Mouse (Mus musculus) heart, adult 2 months (tissue): ENCODE results near the gene Dab1. TPM values are rescaled to one million over a fixed set of nuclear protein-coding genes. Genes with fewer than 3 reads are reported as not detected.

ENCODE experiments used
- DNase-seq, 2 experiments: peaks; one replicate each; pipeline ENCODE4 v3.0.0; 2021
- H3K27ac ChIP-seq: fragments of 200-600 bp; 2 replicates; pipeline ENCODE4 v1.8.1; 2022
- H3K27me3 ChIP-seq: fragments of 200-500 bp; 2 replicates; pipeline ENCODE4 v1.6.1; 2012; ENCODE audit warnings: mild to moderate bottlenecking, low read length, inconsistent platforms, mixed read lengths; ENCODE audit not compliant: control insufficient read depth, insufficient read depth
- H3K36me3 ChIP-seq: fragments of 200-500 bp; 2 replicates; pipeline ENCODE4 v1.6.1; 2012; ENCODE audit warnings: low read length, inconsistent platforms; ENCODE audit not compliant: control insufficient read depth, insufficient read depth
- H3K4me1 ChIP-seq: fragments of 200-500 bp; 2 replicates; pipeline ENCODE4 v1.6.1; 2011; ENCODE audit warnings: low read length; ENCODE audit not compliant: control insufficient read depth, insufficient read depth
- H3K4me3 ChIP-seq: fragments of 200-600 bp; 2 replicates; pipeline ENCODE4 v1.8.1; 2022
- H3K79me2 ChIP-seq: fragments of 200-500 bp; replicated peaks from 2 replicates; pipeline ENCODE4 v1.6.1; 2012; ENCODE audit warnings: mild to moderate bottlenecking, inconsistent platforms, low read length, moderate library complexity, mixed read lengths; ENCODE audit not compliant: control insufficient read depth, insufficient read depth
- H3K9ac ChIP-seq: fragments of 200-500 bp; 2 replicates; pipeline ENCODE4 v1.6.1; 2012; ENCODE audit warnings: low read depth, mild to moderate bottlenecking, control low read depth, inconsistent platforms, low read length, mixed read lengths
- CTCF ChIP-seq: fragments of 200-600 bp; IDR thresholded peaks from 2 replicates; pipeline ENCODE4 v1.8.1; 2022; ENCODE audit warnings: antibody characterized with exemption, mild to moderate bottlenecking, moderate library complexity
- EP300 ChIP-seq: fragments of 200-500 bp; IDR thresholded peaks from 2 replicates; pipeline ENCODE4 v1.6.1; 2011; ENCODE audit warnings: low read depth, low read length, control low read depth; ENCODE audit not compliant: insufficient read depth
- POLR2A ChIP-seq: fragments of 200-500 bp; IDR thresholded peaks from 2 replicates; pipeline ENCODE4 v1.6.1; 2011; ENCODE audit warnings: mild to moderate bottlenecking, low read depth, low read length, control low read depth; ENCODE audit not compliant: insufficient read depth
- WGBS: fragments of 180-500 bp; shearing (Covaris S2); methylation state at CpG from one replicate; pipeline ENCODE4 v1.1.7; 2018; 5-methylcytosine and 5-hydroxymethylcytosine counted together
- intact Hi-C: fragments of 180-260 bp; cut with DNase I; formaldehyde crosslinking; loops from one replicate; pipeline ENCODE4 v1.15.1; 2025
- polyA plus RNA-seq: library from polyadenylated mRNA; depleted of rRNA; stranded (reverse); fragments of >200 nt; gene quantifications from 2 replicates; pipeline ENCODE4 v1.2.3, GENCODE M21; 2012
- total RNA-seq, 2 experiments: library from RNA; stranded (reverse); gene quantifications; 2 replicates each; pipeline ENCODE4 v1.2.3; 2021

Gene Dab1
- total and polyA plus RNA-seq, 3 experiments, result 0.21 TPM; not detected in 2

DNA sequence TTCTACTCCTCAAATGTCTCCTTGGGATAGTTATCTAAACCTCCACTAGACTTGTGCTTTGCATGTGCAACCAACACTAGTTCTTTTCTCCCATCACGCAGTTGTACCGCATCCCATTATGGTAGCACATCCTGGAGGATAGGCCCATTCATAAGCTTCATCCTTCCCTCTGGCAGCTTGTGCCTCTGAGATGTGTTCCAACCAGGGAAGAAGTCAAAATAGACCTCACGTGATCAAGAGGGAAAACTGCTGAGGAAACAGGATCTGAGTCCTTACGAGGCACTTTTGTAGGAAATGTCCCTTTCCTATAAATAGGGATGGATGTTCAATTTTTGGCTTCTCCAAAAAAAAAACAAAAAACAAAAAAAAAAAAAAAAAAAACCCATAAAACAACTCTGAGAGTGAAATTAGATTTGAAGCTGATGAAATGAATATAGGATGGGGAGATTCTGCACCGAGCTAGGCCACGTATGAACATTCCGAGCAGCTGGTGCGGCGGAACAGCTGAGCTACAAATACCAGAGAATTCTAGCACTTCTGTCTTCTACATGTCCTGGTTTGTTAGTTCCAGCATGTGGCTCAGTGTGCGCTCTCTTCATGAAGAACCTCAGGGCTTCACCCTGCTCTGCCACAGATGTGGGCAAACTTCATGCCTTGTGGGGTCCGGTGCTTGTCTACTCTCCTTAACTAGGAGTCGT, 802.0 kb downstream of the Dab1 start:
- no peak for TF ChIP-seq CTCF
- TF ChIP-seq EP300, result no peak
- TF ChIP-seq POLR2A, result no peak
- Histone ChIP-seq H3K36me3 (no peaks in the 10 kb centered on the region), H3K79me2 (no peaks in the 10 kb centered on the region), H3K4me3 (no peak overlapping the region), H3K27me3 (no peaks in the 10 kb centered on the region), H3K9ac (no peak overlapping the region), H3K27ac (no peak overlapping the region), H3K4me1 (no peaks in the 10 kb centered on the region)
- DNase-seq, result no peak
- intact Hi-C loops, result no loop called here
- WGBS, result 88% methylated on average over 12 of the region's 12 CpGs

DNA sequence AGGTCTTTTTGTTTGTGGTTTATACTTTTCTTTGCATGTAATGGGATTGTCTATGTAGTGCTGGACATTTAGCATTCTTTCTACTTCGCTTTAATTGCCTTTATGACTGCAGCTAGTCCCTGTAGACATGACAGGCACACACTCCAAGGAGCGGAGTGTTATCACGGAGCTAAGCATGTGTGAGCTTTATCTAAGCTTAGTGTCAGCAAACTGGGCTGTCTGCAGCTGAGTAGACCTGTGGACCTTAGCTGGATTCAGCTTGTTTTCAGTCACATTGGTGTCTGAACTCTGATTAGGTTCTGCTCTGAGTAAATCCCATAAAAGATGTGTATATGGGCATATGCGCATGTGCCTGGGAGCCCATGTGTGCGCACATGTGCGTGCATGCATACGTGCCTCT, 810.0 kb downstream of the Dab1 start:
- Histone ChIP-seq H3K36me3 (no peaks in the 10 kb centered on the region), H3K27me3 (no peaks in the 10 kb centered on the region), H3K27ac (no peak overlapping the region), H3K9ac (no peak overlapping the region), H3K79me2 (no peaks in the 10 kb centered on the region), H3K4me1 (no peaks in the 10 kb centered on the region), H3K4me3 (no peak overlapping the region)
- no peak for DNase-seq
- TF ChIP-seq EP300 (no peak), POLR2A (no peak), CTCF (no peak)
- WGBS, result 66% methylated on average over 7 of the region's 7 CpGs
- intact Hi-C loops, result no loop called here

DNA sequence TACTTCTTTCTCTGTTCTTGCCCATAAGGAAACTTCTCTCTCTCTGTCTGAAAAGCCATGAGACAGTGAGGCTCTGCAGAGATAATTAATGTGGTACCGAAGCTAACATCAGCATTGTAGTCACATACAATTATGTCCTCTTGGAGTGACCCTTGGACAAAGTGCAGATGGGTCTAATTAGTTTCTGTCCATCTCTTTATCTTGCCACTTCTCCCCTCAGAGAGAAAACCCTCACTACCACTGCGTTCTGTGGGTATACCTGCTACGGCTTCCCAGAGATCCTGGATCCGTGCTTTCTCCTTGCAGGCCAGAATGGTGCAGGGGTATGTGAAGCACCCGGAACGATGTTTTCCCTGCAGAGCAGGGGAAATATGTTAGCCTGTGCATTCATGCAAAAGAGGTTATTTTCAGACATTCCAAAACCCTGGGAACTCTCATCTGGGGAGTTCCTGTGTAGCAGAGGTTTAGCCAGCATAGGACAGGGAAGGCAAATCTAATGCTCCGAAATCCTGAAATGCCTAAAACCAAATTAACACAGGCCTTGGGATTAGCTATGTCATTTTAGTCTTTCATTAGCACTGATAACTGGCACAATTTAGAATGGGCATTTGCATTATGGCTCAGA, 812.2 kb downstream of the Dab1 start:
- Histone ChIP-seq H3K4me1 (no peaks in the 10 kb centered on the region), H3K79me2 (no peaks in the 10 kb centered on the region), H3K4me3 (no peak overlapping the region), H3K27me3 (no peaks in the 10 kb centered on the region), H3K9ac (no peak overlapping the region), H3K36me3 (no peaks in the 10 kb centered on the region), H3K27ac (no peak overlapping the region)
- no peak for DNase-seq
- intact Hi-C loops, result no loop called here
- TF ChIP-seq POLR2A (no peak), EP300 (no peak), CTCF (no peak)
- 72% methylated on average over 7 of the region's 7 CpGs for WGBS

DNA sequence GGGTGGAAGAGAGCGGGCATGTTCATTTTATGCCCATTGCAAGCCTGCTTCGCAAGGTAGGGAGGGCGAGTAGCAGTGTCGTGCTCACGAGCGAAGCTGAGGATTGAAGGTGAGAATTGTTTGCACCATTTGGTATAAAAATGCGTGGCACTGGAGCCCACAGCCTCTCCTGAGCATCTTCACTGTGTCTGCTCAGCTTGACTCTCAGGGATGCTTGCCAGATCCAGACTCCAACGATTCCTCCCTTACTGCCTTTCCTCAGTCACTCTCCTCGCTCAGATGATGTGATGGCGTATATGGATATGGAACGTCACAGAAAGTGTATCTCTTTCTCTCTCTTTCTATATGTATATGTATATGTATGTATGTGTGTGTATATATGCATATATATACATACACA, 813.0 kb downstream of the Dab1 start:
- intact Hi-C loops, result no loop called here
- H3K36me3 ChIP-seq, result no peaks in the 10 kb centered on the region
- 82% methylated on average over 11 of the region's 11 CpGs for WGBS
- no peaks in the 10 kb centered on the region for H3K27me3 ChIP-seq
- H3K4me3 ChIP-seq, result no peak overlapping the region
- H3K79me2 ChIP-seq, result no peaks in the 10 kb centered on the region
- DNase-seq, result no peak
- TF ChIP-seq POLR2A (no peak), CTCF (no peak), EP300 (no peak)
- no peaks in the 10 kb centered on the region for H3K4me1 ChIP-seq
- no peak overlapping the region for H3K27ac ChIP-seq
- no peak overlapping the region for H3K9ac ChIP-seq

DNA sequence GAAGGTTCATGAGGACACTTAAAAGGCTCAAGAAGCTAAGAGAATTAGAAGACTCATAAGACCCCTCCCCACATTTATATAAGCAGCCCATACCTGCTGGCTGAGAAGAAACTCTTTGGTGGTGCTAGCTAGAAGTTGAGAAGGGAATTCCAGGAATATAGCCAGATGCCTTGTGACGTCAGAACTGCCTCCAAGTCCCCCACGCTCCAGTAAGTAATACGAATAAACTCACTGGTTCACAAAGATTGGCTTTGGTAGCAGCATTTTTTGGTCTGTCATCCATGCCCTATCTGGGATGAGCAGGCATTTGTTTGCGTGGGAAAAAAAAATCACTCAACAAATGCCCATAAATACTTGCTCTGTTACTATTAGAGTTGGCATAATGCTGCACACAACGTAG, 816.6 kb downstream of the Dab1 start:
- H3K27ac ChIP-seq, result no peak overlapping the region
- intact Hi-C loops, result no loop called here
- H3K4me1 ChIP-seq, result no peaks in the 10 kb centered on the region

DNA sequence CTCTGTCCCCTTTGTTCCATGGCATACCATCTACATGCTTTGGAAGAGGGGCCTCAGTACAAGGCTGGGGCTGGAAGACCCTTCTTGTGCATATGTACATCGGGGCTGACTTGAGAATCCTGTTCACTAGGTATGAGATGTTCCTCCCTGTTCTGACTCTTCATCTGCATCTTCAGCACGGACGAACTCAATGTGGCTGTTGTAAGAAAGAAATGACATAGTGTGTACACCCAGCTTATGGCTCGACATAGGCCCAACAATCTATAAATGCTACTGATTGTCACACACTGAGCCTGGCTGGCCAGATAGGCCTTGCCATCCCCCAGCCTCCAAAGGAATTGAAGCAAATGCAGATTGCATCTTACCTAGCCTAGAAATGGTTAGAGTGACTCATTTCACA, 817.3 kb downstream of the Dab1 start:
- Histone ChIP-seq H3K36me3 (no peaks in the 10 kb centered on the region), H3K27ac (no peak overlapping the region), H3K4me1 (no peaks in the 10 kb centered on the region), H3K4me3 (no peak overlapping the region), H3K27me3 (0 out of 2 replicates have a peak, but pooled peaks cover 2% of the 10 kb centered on the region), H3K9ac (no peak overlapping the region), H3K79me2 (no peaks in the 10 kb centered on the region)
- no peak for TF ChIP-seq EP300
- no peak for TF ChIP-seq CTCF
- no peak for TF ChIP-seq POLR2A
- no peak for DNase-seq
- intact Hi-C loops, result no loop called here
- 81% methylated on average over 4 of the region's 4 CpGs for WGBS

More for the DNA sequence above, 816.6 kb downstream of the Dab1 start:
- TF ChIP-seq EP300, result no peak
- no peak for TF ChIP-seq POLR2A
- TF ChIP-seq CTCF, result no peak
- Histone ChIP-seq H3K27me3 (0 out of 2 replicates have a peak, but pooled peaks cover 2% of the 10 kb centered on the region), H3K79me2 (no peaks in the 10 kb centered on the region), H3K4me3 (no peak overlapping the region), H3K36me3 (no peaks in the 10 kb centered on the region), H3K9ac (no peak overlapping the region)
- no peak for DNase-seq
- 77% methylated on average over 5 of the region's 5 CpGs for WGBS
